Mouse (Mus musculus) heart, adult 2 months (tissue): ENCODE data around the gene Zfp46. TPM values are rescaled to one million over a fixed set of nuclear protein-coding genes. Genes with fewer than 3 reads are reported as not detected.
A peak's percentile ranks its signal among the peaks of the same experiment; 100 is the strongest.

Experiments
- DNase-seq, 2 experiments: peaks; one replicate each; pipeline ENCODE4 v3.0.0; 2021
- H3K27ac ChIP-seq: fragments of 200-600 bp; 2 replicates; pipeline ENCODE4 v1.8.1; 2022
- H3K27me3 ChIP-seq: fragments of 200-500 bp; 2 replicates; pipeline ENCODE4 v1.6.1; 2012; ENCODE audit warnings: mild to moderate bottlenecking, low read length, inconsistent platforms, mixed read lengths; ENCODE audit not compliant: control insufficient read depth, insufficient read depth
- H3K36me3 ChIP-seq: fragments of 200-500 bp; 2 replicates; pipeline ENCODE4 v1.6.1; 2012; ENCODE audit warnings: low read length, inconsistent platforms; ENCODE audit not compliant: control insufficient read depth, insufficient read depth
- H3K4me1 ChIP-seq: fragments of 200-500 bp; 2 replicates; pipeline ENCODE4 v1.6.1; 2011; ENCODE audit warnings: low read length; ENCODE audit not compliant: control insufficient read depth, insufficient read depth
- H3K4me3 ChIP-seq: fragments of 200-600 bp; 2 replicates; pipeline ENCODE4 v1.8.1; 2022
- H3K79me2 ChIP-seq: fragments of 200-500 bp; replicated peaks from 2 replicates; pipeline ENCODE4 v1.6.1; 2012; ENCODE audit warnings: mild to moderate bottlenecking, inconsistent platforms, low read length, moderate library complexity, mixed read lengths; ENCODE audit not compliant: control insufficient read depth, insufficient read depth
- H3K9ac ChIP-seq: fragments of 200-500 bp; 2 replicates; pipeline ENCODE4 v1.6.1; 2012; ENCODE audit warnings: low read depth, mild to moderate bottlenecking, control low read depth, inconsistent platforms, low read length, mixed read lengths
- CTCF ChIP-seq: fragments of 200-600 bp; IDR thresholded peaks from 2 replicates; pipeline ENCODE4 v1.8.1; 2022; ENCODE audit warnings: antibody characterized with exemption, mild to moderate bottlenecking, moderate library complexity
- EP300 ChIP-seq: fragments of 200-500 bp; IDR thresholded peaks from 2 replicates; pipeline ENCODE4 v1.6.1; 2011; ENCODE audit warnings: low read depth, low read length, control low read depth; ENCODE audit not compliant: insufficient read depth
- POLR2A ChIP-seq: fragments of 200-500 bp; IDR thresholded peaks from 2 replicates; pipeline ENCODE4 v1.6.1; 2011; ENCODE audit warnings: mild to moderate bottlenecking, low read depth, low read length, control low read depth; ENCODE audit not compliant: insufficient read depth
- WGBS: fragments of 180-500 bp; shearing (Covaris S2); methylation state at CpG from one replicate; pipeline ENCODE4 v1.1.7; 2018; 5-methylcytosine and 5-hydroxymethylcytosine counted together
- intact Hi-C: fragments of 180-260 bp; cut with DNase I; formaldehyde crosslinking; loops from one replicate; pipeline ENCODE4 v1.15.1; 2025
- polyA plus RNA-seq: library from polyadenylated mRNA; depleted of rRNA; stranded (reverse); fragments of >200 nt; gene quantifications from 2 replicates; pipeline ENCODE4 v1.2.3, GENCODE M21; 2012
- total RNA-seq, 2 experiments: library from RNA; stranded (reverse); gene quantifications; 2 replicates each; pipeline ENCODE4 v1.2.3; 2021

Zfp46 gene
- total and polyA plus RNA-seq, 3 experiments, result 32.1 to 39.6 (median 33.7) TPM

GRCm38 (mm10) chr4:136283783-136284182 is 700 bp upstream of the Zfp46 start:
- WGBS, result 41% methylated on average over 2 of the region's 2 CpGs
- intact Hi-C loops, result loop anchor here (2.0 to 10.0 kb wide), 4 partner anchors 23 to 1359 kb away; partner anchors contain the start of genes 6030445D17Rik, Id3, Luzp1 and Rsrp1
- Histone ChIP-seq H3K4me1 (peaks cover 11% of the 10 kb centered on the region), H3K79me2 (no peaks in the 10 kb centered on the region), H3K27me3 (no peaks in the 10 kb centered on the region), H3K27ac (peak overlapping the region; percentile 89), H3K36me3 (peaks cover 6% of the 10 kb centered on the region), H3K4me3 (peak overlapping the region; percentile 80; the same call in 1 of the 2 replicates), H3K9ac (no peak overlapping the region)
- DNase-seq, result no peak
- no peak for TF ChIP-seq EP300
- TF ChIP-seq CTCF, result no peak
- no peak for TF ChIP-seq POLR2A

- TF ChIP-seq CTCF (no peak), POLR2A (no peak), EP300 (no peak)
- no peaks in the 10 kb centered on the region for H3K27me3 ChIP-seq
- H3K27ac ChIP-seq, result peak overlapping the region; percentile 89
- no peaks in the 10 kb centered on the region for H3K79me2 ChIP-seq
- H3K9ac ChIP-seq, result peak overlapping the region; percentile 70
- 2% methylated on average over 6 of the region's 6 CpGs for WGBS
- DNase-seq, result peak in 1 of 2 experiments; percentile 51
- H3K4me1 ChIP-seq, result peaks cover 11% of the 10 kb centered on the region
- intact Hi-C loops, result loop anchor here (1.0 to 10.0 kb wide), 5 partner anchors 24 to 1360 kb away; partner anchors contain the start of genes 6030445D17Rik, Hnrnpr, Id3 and Luzp1
- peaks cover 6% of the 10 kb centered on the region for H3K36me3 ChIP-seq
- H3K4me3 ChIP-seq, result peak overlapping the region; percentile 80
Measured at GRCm38 (mm10) chr4:136284891-136285290, 408 bp downstream of the Zfp46 start.

- Histone ChIP-seq H3K4me3 (peak overlapping the region; percentile 80), H3K36me3 (peaks cover 6% of the 10 kb centered on the region), H3K27me3 (no peaks in the 10 kb centered on the region), H3K9ac (peak overlapping the region; percentile 70), H3K79me2 (no peaks in the 10 kb centered on the region), H3K27ac (peak overlapping the region; percentile 89), H3K4me1 (peaks cover 11% of the 10 kb centered on the region)
- no peak for TF ChIP-seq EP300
- TF ChIP-seq CTCF, result no peak
- TF ChIP-seq POLR2A, result peak; percentile 85; the same call in 1 of the 2 replicates
- intact Hi-C loops, result loop anchor here (1.0 to 10.0 kb wide), 4 partner anchors 25 to 1361 kb away; partner anchors contain the start of genes 6030445D17Rik, Hnrnpr, Luzp1 and Rsrp1
- DNase-seq, result peak; percentile 92 to 97
- under 1% methylated on average over 25 of the region's 25 CpGs for WGBS
Measured at GRCm38 (mm10) chr4:136285348-136285810, 896 bp downstream of the Zfp46 start.

- peaks cover 6% of the 10 kb centered on the region for H3K36me3 ChIP-seq
- H3K27ac ChIP-seq, result peak overlapping the region; percentile 89
- peak overlapping the region; percentile 66 for H3K9ac ChIP-seq
- peak; percentile 64; the same call in 1 of the 2 replicates for TF ChIP-seq POLR2A
- no peak for TF ChIP-seq EP300
- intact Hi-C loops, result loop anchor here (1.0 to 10.0 kb wide), 4 partner anchors 24 to 1361 kb away; partner anchors contain the start of genes 6030445D17Rik, Hnrnpr, Luzp1 and Rsrp1
- H3K4me1 ChIP-seq, result peaks cover 11% of the 10 kb centered on the region
- WGBS, result under 1% methylated on average over 29 of the region's 29 CpGs
- H3K4me3 ChIP-seq, result peak overlapping the region; percentile 80
- DNase-seq, result peak; percentile 92 to 97
- H3K79me2 ChIP-seq, result 0 out of 2 replicates have a peak, but pooled peaks cover 3% of the 10 kb centered on the region
- no peaks in the 10 kb centered on the region for H3K27me3 ChIP-seq
Measured at GRCm38 (mm10) chr4:136285811-136286371, 1.4 kb downstream of the Zfp46 start.

GRCm38 (mm10) chr4:136289918-136290780 is 5.7 kb downstream of the Zfp46 start:
- WGBS, result 78% methylated on average over 66 of the region's 66 CpGs
- no peaks in the 10 kb centered on the region for H3K27me3 ChIP-seq
- DNase-seq, result no peak
- no peak overlapping the region for H3K27ac ChIP-seq
- H3K4me1 ChIP-seq, result peaks cover 1% of the 10 kb centered on the region; the same call in 1 of the 2 replicates
- intact Hi-C loops, result loop anchor here (10.0 kb wide), 2 partner anchors 175 to 1365 kb away; partner anchors contain the start of genes 6030445D17Rik, Luzp1 and Rsrp1
- peaks cover 6% of the 10 kb centered on the region for H3K36me3 ChIP-seq
- TF ChIP-seq POLR2A, result no peak
- TF ChIP-seq CTCF, result no peak
- TF ChIP-seq EP300, result no peak
- no peak overlapping the region for H3K9ac ChIP-seq
- no peak overlapping the region for H3K4me3 ChIP-seq
- 0 out of 2 replicates have a peak, but pooled peaks cover 3% of the 10 kb centered on the region for H3K79me2 ChIP-seq
